16 mouse cellular contexts compared by ENCODE assay signal in genomic region chr16:31238281-31238680, GRCm38 (mm10).
"Had no signal": no experiment of that assay in that cellular context is flagged by ENCODE, and none has a peak within 500 bp of the region (broad histone marks: within the 10 kb centered on the region; RNA-seq: fewer than 3 reads in every experiment).

No protein-coding gene starts in this region.

- H3K36me3 ChIP-seq: midbrain, embryonic 12.5 days; neural tube, embryonic 12.5 days; stomach, embryonic 15.5 days had no signal

- H3K27me3 ChIP-seq: stomach, embryonic 15.5 days had no signal

- DNase-seq: lung, adult 18-20 months; lung, embryonic 14.5 days; lung, postnatal 14 days; lung, postnatal 36 days; midbrain, embryonic 14.5 days; right cerebral cortex, postnatal 14 days; thymus, adult 2 months; thymus, postnatal 25 days; thymus, postnatal 4 days had no signal

- H3K27ac ChIP-seq: liver, embryonic 14.5 days; macrophage; midbrain, embryonic 12.5 days; neural tube, embryonic 12.5 days; stomach, embryonic 15.5 days; stomach, postnatal 0 days had no signal

- H3K4me3 ChIP-seq: megakaryocyte, embryonic 14.5 days; midbrain, embryonic 12.5 days; neural tube, embryonic 12.5 days; stomach, embryonic 15.5 days had no signal

- H3K9me3 ChIP-seq: midbrain, embryonic 12.5 days; neural tube, embryonic 12.5 days; stomach, embryonic 15.5 days had no signal
